Comparison of ENCODE assay signal across 25 mouse cellular contexts in genomic region chr7:128599072-128599471, GRCm38 (mm10).
"Had no signal": no experiment of that assay in that cellular context is flagged by ENCODE, and none has a peak within 500 bp of the region (broad histone marks: within the 10 kb centered on the region; RNA-seq: fewer than 3 reads in every experiment).

No protein-coding gene starts in this region.

- H3K4me3 ChIP-seq: embryonic facial prominence, embryonic 10.5 days; embryonic facial prominence, embryonic 12.5 days; embryonic facial prominence, embryonic 13.5 days; embryonic facial prominence, embryonic 15.5 days; erythroblast, embryonic 14.5 days; forebrain, embryonic 10.5 days; forebrain, embryonic 12.5 days; forebrain, embryonic 13.5 days; forebrain, embryonic 15.5 days; heart, adult 2 months; heart, embryonic 10.5 days had no signal

- H3K9ac ChIP-seq: embryonic facial prominence, embryonic 12.5 days; embryonic facial prominence, embryonic 13.5 days; embryonic facial prominence, embryonic 15.5 days; forebrain, embryonic 12.5 days; forebrain, embryonic 13.5 days; forebrain, embryonic 15.5 days; forebrain, postnatal 0 days had no signal

- H3K27me3 ChIP-seq: embryonic facial prominence, embryonic 12.5 days; embryonic facial prominence, embryonic 13.5 days; embryonic facial prominence, embryonic 15.5 days; forebrain, embryonic 12.5 days; forebrain, embryonic 13.5 days; forebrain, embryonic 15.5 days had no signal

- H3K4me1 ChIP-seq: embryonic facial prominence, embryonic 10.5 days; embryonic facial prominence, embryonic 12.5 days; embryonic facial prominence, embryonic 13.5 days; embryonic facial prominence, embryonic 15.5 days; forebrain, embryonic 10.5 days; forebrain, embryonic 12.5 days; forebrain, embryonic 13.5 days; forebrain, embryonic 15.5 days; heart, embryonic 10.5 days had no signal

- H3K36me3 ChIP-seq: embryonic facial prominence, embryonic 10.5 days; embryonic facial prominence, embryonic 12.5 days; embryonic facial prominence, embryonic 13.5 days; embryonic facial prominence, embryonic 15.5 days; forebrain, embryonic 10.5 days; forebrain, embryonic 12.5 days; forebrain, embryonic 15.5 days; heart, embryonic 10.5 days had no signal

- H3K9me3 ChIP-seq: embryonic facial prominence, embryonic 12.5 days; embryonic facial prominence, embryonic 13.5 days; embryonic facial prominence, embryonic 15.5 days; forebrain, embryonic 12.5 days; forebrain, embryonic 13.5 days; forebrain, embryonic 15.5 days; heart, embryonic 10.5 days had no signal

- DNase-seq: cerebellum, adult 9-10 months; cerebellum, adult 9-11 months; cerebellum, postnatal 10 days; cerebellum, postnatal 14 days; cerebellum, postnatal 25 days; cerebellum, postnatal 36 days; embryo, embryonic 11 days; forebrain, postnatal 0 days; gastrocnemius, postnatal 10 days; gastrocnemius, postnatal 14 days; gastrocnemius, postnatal 25 days; gastrocnemius, postnatal 36 days; heart, adult 11 months; heart, adult 18-20 months; heart, adult 2 months had no signal

- H3K27ac ChIP-seq: embryonic facial prominence, embryonic 10.5 days; embryonic facial prominence, embryonic 12.5 days; embryonic facial prominence, embryonic 13.5 days; embryonic facial prominence, embryonic 15.5 days; forebrain, embryonic 10.5 days; forebrain, embryonic 12.5 days; forebrain, embryonic 13.5 days; forebrain, embryonic 15.5 days; heart, adult 2 months; heart, embryonic 10.5 days had no signal
